Mouse (Mus musculus): ENCODE measurements at regions not wholly inside any gene's neighbourhood (a gene's known extent, or its start where the extent isn't known, plus 50 kb on each side); places are given as distances from the start of the nearest gene placed in this dataset.

DNA sequence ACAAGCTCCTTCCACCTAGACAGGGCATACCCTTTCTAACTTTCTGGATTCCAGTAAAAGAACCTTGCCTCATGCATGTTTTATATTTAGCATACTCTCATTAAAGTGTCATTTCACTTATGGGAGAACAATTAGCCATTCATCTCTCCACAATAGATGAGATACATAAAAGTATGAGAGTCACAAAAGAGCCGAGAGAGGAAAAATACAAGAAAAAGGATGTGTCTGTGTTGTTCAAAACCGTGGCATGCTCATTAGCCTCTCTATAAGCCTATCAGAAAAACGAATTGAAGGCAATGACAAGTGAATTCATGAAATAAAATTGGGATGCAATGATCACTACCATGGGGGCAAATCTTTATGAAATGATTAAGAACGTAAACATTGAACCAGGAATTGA, 299.9 kb upstream of the Nbea start:
- H3K9me3 ChIP-seq (replicated peaks; ENCODE audit: control insufficient read depth, low read length), result no peaks in the 10 kb centered on the region
- no peak overlapping the region for H3K27ac ChIP-seq (ENCODE audit: low read length)
- H3K27me3 ChIP-seq (ENCODE audit: control insufficient read depth, insufficient read depth, low read length), result no peaks in the 10 kb centered on the region
- H3K4me3 ChIP-seq (replicated peaks; ENCODE audit: low read length), result no peak overlapping the region
- no peak overlapping the region for H3K4me2 ChIP-seq (ENCODE audit: low read depth, low read length)
- no peak for ATAC-seq (ENCODE audit: insufficient read depth, low FRiP score)
- no peak overlapping the region for H3K9ac ChIP-seq (ENCODE audit: low read length)
- H3K36me3 ChIP-seq (ENCODE audit: control insufficient read depth, insufficient read depth, low read length), result no peaks in the 10 kb centered on the region
- WGBS, result 83% methylated on average over 4 of the region's 4 CpGs
- no peaks in the 10 kb centered on the region for H3K4me1 ChIP-seq (ENCODE audit: control insufficient read depth, insufficient read depth, low read length)

DNA sequence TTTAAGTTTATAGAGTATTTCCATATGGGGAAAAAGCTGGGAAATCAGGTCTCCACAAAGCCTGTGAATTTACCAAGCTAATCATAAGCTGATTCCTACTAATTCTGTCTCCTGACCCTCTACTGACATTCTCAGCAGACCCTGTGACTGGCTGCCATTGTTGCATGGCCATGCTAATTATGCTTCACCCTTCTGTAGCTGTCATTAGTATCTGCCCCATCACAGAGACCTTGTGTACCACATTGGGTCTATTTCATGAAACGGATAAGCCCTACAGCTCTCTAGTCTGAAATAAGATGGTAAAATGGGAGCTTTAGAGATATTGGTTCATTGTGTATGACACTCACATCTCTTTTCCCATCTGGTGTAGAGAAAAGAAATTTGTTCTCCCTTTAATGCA, 296.0 kb upstream of the Nbea start:
- Histone ChIP-seq H3K27me3 (ENCODE audit: control insufficient read depth, insufficient read depth, low read length) (no peaks in the 10 kb centered on the region), H3K4me3 (replicated peaks; ENCODE audit: low read length) (no peak overlapping the region), H3K9me3 (replicated peaks; ENCODE audit: control insufficient read depth, low read length) (no peaks in the 10 kb centered on the region), H3K4me2 (ENCODE audit: low read depth, low read length) (no peak overlapping the region), H3K9ac (ENCODE audit: low read length) (no peak overlapping the region), H3K4me1 (ENCODE audit: control insufficient read depth, insufficient read depth, low read length) (0 out of 2 replicates have a peak, but pooled peaks cover 3% of the 10 kb centered on the region), H3K36me3 (ENCODE audit: control insufficient read depth, insufficient read depth, low read length) (no peaks in the 10 kb centered on the region), H3K27ac (ENCODE audit: low read length) (no peak overlapping the region)
- no peak for ATAC-seq (ENCODE audit: insufficient read depth, low FRiP score)
- WGBS, result 83% methylated on average over 1 of the region's 1 CpGs

DNA sequence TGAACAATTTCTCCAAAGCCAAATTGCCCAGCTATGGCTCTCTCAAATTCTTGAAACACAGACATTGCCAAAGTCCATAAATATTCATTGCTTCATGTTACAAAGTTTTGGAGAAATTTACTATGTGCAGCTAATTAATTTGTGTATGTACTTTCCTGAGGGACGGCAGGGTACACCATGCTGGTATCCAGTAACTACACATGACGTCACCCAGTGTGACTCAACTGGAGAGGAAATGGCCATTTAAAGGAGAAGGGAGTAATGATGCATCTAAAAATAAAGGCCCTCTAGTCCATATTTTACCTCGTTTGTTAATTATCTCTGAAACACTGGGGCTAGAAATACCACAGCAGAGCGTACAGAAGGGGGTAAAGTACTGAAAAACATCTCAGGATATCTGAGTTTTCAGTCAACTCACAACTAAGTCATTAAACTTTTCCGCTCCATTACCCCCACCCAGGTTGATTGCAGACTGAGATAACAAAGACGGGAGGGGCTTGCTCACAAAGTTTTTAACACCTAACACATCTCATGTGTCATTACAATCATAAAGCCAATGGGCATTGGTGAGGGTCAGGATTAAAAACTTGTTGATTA, 295.1 kb upstream of the Nbea start:
- Histone ChIP-seq H3K4me3 (replicated peaks; ENCODE audit: low read length) (no peak overlapping the region), H3K4me2 (ENCODE audit: low read depth, low read length) (no peak overlapping the region), H3K9ac (ENCODE audit: low read length) (no peak overlapping the region), H3K4me1 (ENCODE audit: control insufficient read depth, insufficient read depth, low read length) (0 out of 2 replicates have a peak, but pooled peaks cover 3% of the 10 kb centered on the region), H3K9me3 (replicated peaks; ENCODE audit: control insufficient read depth, low read length) (no peaks in the 10 kb centered on the region), H3K27ac (ENCODE audit: low read length) (no peak overlapping the region), H3K36me3 (ENCODE audit: control insufficient read depth, insufficient read depth, low read length) (no peaks in the 10 kb centered on the region), H3K27me3 (ENCODE audit: control insufficient read depth, insufficient read depth, low read length) (no peaks in the 10 kb centered on the region)
- WGBS, result 81% methylated on average over 6 of the region's 6 CpGs
- ATAC-seq (ENCODE audit: insufficient read depth, low FRiP score), result no peak

DNA sequence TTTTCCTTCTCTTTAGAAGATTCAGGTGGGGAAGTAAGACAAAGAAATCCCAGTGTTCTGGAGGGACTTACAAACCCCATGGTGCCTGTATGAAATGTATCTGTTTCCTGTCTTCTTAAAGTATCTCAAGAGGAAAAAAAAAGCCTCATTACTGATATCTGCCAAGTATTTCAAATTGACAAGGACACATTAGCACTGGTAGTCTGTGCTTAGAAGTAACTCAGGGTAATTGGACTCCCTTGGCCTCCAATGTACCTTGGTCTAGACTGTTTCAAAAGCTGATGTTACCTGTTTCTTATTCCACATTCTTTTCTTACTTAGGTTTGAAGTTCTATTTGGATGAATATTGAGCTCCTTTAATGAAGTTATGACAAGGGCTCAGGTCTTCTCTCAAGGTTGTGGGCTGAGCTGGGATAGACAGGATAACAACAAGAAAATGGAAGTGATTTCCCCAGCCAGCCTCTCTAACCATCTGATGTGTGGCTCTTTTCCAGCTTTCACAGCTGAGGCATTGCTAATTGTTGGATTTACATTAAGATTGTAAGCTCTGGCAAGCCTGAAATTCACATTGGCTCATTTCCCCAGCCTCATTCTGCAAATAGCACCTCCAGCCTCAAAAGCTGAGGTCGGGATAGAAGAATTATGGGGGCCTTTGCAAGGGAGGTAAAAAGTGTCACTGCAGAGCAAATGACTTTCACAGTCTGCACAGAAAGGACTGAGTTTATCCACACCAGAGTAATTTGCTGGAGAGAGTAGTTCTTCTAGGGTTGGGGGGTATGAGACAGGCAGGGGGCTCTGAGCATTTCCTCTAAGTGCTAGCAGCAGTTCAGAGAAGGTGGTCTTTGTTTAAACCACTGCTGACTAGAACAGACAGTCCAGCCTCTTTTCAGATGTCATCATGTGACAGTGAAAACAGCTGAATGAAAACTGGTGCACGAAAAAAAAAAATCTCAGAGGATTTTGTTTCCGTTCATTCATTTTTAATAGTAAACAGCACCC, 292.3 kb upstream of the Nbea start:
- ATAC-seq (ENCODE audit: insufficient read depth, low FRiP score), result no peak
- Histone ChIP-seq H3K4me3 (replicated peaks; ENCODE audit: low read length) (no peak overlapping the region), H3K9me3 (replicated peaks; ENCODE audit: control insufficient read depth, low read length) (no peaks in the 10 kb centered on the region), H3K27ac (ENCODE audit: low read length) (no peak overlapping the region), H3K4me2 (ENCODE audit: low read depth, low read length) (no peak overlapping the region), H3K27me3 (ENCODE audit: control insufficient read depth, insufficient read depth, low read length) (no peaks in the 10 kb centered on the region), H3K36me3 (ENCODE audit: control insufficient read depth, insufficient read depth, low read length) (no peaks in the 10 kb centered on the region), H3K4me1 (ENCODE audit: control insufficient read depth, insufficient read depth, low read length) (0 out of 2 replicates have a peak, but pooled peaks cover 3% of the 10 kb centered on the region), H3K9ac (ENCODE audit: low read length) (no peak overlapping the region)
- 29% methylated on average over 3 of the region's 3 CpGs for WGBS

DNA sequence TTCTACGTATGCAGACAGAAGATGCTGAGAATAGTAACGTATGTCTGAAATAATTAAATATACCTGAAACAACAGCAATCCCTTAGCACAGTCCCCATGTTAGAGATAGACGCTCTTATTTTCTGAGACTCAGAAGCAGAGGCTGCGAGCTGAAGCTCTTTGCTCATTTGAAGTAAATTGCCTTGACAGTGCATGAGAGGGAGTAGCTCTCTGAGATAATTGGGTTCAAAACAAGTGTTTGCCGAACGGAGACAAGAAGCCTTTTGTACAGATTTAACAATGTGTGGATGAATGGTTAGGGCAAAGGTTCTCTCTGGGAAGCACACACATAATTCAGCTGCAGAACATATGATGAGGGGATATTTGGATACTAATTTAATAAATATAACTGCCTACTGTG, 289.1 kb upstream of the Nbea start:
- no peak overlapping the region for H3K4me3 ChIP-seq (replicated peaks; ENCODE audit: low read length)
- H3K9me3 ChIP-seq (replicated peaks; ENCODE audit: control insufficient read depth, low read length), result no peaks in the 10 kb centered on the region
- 0 out of 2 replicates have a peak, but pooled peaks cover 3% of the 10 kb centered on the region for H3K4me1 ChIP-seq (ENCODE audit: control insufficient read depth, insufficient read depth, low read length)
- no peak overlapping the region for H3K4me2 ChIP-seq (ENCODE audit: low read depth, low read length)
- WGBS, result 69% methylated on average over 6 of the region's 6 CpGs
- no peak for ATAC-seq (ENCODE audit: insufficient read depth, low FRiP score)
- H3K36me3 ChIP-seq (ENCODE audit: control insufficient read depth, insufficient read depth, low read length), result no peaks in the 10 kb centered on the region
- H3K27ac ChIP-seq (ENCODE audit: low read length), result no peak overlapping the region
- no peak overlapping the region for H3K9ac ChIP-seq (ENCODE audit: low read length)
- H3K27me3 ChIP-seq (ENCODE audit: control insufficient read depth, insufficient read depth, low read length), result no peaks in the 10 kb centered on the region

DNA sequence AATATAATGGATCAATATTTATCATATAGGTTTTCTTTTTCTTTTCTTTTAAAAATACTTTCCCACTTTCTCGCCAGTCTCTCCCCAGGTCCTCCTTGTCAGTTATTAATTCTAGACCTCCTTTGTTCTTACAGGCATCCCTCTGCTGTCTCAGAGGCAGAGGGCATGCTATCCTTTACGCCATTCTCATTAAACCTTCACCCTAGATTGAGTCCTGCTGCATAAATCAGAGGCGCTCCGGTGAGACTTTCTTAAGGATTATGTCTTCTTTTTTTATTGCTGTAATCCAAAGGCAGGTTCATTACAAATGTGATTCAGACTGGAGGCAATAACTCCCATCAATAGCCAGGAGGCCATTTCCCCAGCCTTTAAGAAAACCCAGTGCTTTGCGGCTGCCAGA, 288.3 kb upstream of the Nbea start:
- Histone ChIP-seq H3K9ac (ENCODE audit: low read length) (no peak overlapping the region), H3K4me3 (replicated peaks; ENCODE audit: low read length) (no peak overlapping the region), H3K27me3 (ENCODE audit: control insufficient read depth, insufficient read depth, low read length) (no peaks in the 10 kb centered on the region), H3K9me3 (replicated peaks; ENCODE audit: control insufficient read depth, low read length) (no peaks in the 10 kb centered on the region), H3K36me3 (ENCODE audit: control insufficient read depth, insufficient read depth, low read length) (no peaks in the 10 kb centered on the region), H3K4me1 (ENCODE audit: control insufficient read depth, insufficient read depth, low read length) (0 out of 2 replicates have a peak, but pooled peaks cover 3% of the 10 kb centered on the region), H3K27ac (ENCODE audit: low read length) (no peak overlapping the region), H3K4me2 (ENCODE audit: low read depth, low read length) (no peak overlapping the region)
- WGBS, result 81% methylated on average over 5 of the region's 5 CpGs
- no peak for ATAC-seq (ENCODE audit: insufficient read depth, low FRiP score)

DNA sequence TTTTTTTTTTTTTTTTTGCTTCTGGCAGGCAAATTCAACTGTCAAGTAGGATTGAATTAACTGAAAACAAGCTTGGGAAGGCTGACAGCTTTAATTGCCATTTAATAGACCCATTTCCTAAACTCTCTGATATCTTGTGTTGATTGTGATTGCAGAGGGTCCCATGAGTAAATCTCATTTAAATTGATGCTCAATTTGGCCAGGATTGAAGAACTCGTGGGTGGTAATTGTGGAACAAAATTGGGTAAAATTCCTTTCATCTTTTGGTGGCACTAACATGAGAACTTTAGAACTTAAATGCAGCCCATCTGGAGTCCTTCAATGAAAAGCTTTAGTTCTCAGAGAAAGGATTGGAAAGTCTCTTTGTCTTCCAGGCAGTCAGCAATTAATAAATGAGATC, 287.7 kb upstream of the Nbea start:
- Histone ChIP-seq H3K4me3 (replicated peaks; ENCODE audit: low read length) (no peak overlapping the region), H3K36me3 (ENCODE audit: control insufficient read depth, insufficient read depth, low read length) (no peaks in the 10 kb centered on the region), H3K4me2 (ENCODE audit: low read depth, low read length) (no peak overlapping the region), H3K4me1 (ENCODE audit: control insufficient read depth, insufficient read depth, low read length) (0 out of 2 replicates have a peak, but pooled peaks cover 3% of the 10 kb centered on the region), H3K9me3 (replicated peaks; ENCODE audit: control insufficient read depth, low read length) (no peaks in the 10 kb centered on the region), H3K9ac (ENCODE audit: low read length) (no peak overlapping the region), H3K27me3 (ENCODE audit: control insufficient read depth, insufficient read depth, low read length) (no peaks in the 10 kb centered on the region), H3K27ac (ENCODE audit: low read length) (no peak overlapping the region)
- WGBS, result 41% methylated on average over 1 of the region's 1 CpGs
- no peak for ATAC-seq (ENCODE audit: insufficient read depth, low FRiP score)

DNA sequence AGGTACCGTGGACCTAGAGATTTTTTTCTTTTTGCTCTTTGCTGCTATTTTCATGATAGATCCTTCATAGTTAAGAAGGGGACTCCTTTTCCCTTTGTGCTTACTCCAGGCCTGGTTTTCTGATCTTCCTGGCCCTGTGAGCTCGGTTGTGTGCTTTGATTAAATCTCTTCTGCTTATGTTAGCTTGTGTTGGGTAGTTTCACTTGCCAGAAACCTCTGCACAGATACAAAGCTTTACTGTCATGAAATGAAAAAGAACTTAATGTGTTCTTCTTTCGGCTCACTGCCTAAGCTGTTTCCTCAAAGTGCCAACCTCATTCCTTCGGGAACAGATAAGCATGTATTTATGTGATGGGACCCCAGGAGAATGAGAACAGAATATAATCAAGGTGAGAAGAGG, 274.1 kb upstream of the Nbea start:
- 41% methylated on average over 4 of the region's 4 CpGs for WGBS
- H3K27me3 ChIP-seq (ENCODE audit: control insufficient read depth, insufficient read depth, low read length), result no peaks in the 10 kb centered on the region
- no peak for ATAC-seq (ENCODE audit: insufficient read depth, low FRiP score)

DNA sequence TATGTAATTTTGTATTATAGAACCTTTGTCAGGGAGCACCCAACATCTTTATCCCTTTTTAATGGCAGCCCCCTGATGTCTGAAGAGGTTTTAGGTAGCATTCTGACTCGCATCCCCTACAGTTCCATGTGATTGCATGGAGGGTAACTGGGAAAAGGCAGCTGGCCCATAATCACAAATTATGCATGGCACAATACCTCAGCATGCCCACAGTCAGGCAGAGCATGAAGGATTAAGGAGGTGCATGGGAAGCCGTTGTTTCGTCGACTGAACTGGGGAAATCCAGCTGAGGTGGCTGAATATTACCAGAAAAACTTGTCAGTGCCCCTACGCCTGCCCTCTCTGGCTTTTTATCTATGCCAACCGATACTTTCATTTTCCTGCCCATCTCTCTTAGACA, 272.8 kb upstream of the Nbea start:
- Histone ChIP-seq H3K36me3 (ENCODE audit: control insufficient read depth, insufficient read depth, low read length) (no peaks in the 10 kb centered on the region), H3K4me3 (replicated peaks; ENCODE audit: low read length) (no peak overlapping the region), H3K9me3 (replicated peaks; ENCODE audit: control insufficient read depth, low read length) (no peaks in the 10 kb centered on the region), H3K4me2 (ENCODE audit: low read depth, low read length) (no peak overlapping the region), H3K4me1 (ENCODE audit: control insufficient read depth, insufficient read depth, low read length) (0 out of 2 replicates have a peak, but pooled peaks cover 2% of the 10 kb centered on the region), H3K27ac (ENCODE audit: low read length) (no peak overlapping the region), H3K27me3 (ENCODE audit: control insufficient read depth, insufficient read depth, low read length) (no peaks in the 10 kb centered on the region), H3K9ac (ENCODE audit: low read length) (no peak overlapping the region)
- no peak for ATAC-seq (ENCODE audit: insufficient read depth, low FRiP score)
- 80% methylated on average over 6 of the region's 6 CpGs for WGBS

More for the DNA sequence above, 274.1 kb upstream of the Nbea start:
- H3K27ac ChIP-seq (ENCODE audit: low read length), result no peak overlapping the region
- H3K9me3 ChIP-seq (replicated peaks; ENCODE audit: control insufficient read depth, low read length), result no peaks in the 10 kb centered on the region
- H3K4me3 ChIP-seq (replicated peaks; ENCODE audit: low read length), result no peak overlapping the region
- H3K9ac ChIP-seq (ENCODE audit: low read length), result no peak overlapping the region
- H3K4me1 ChIP-seq (ENCODE audit: control insufficient read depth, insufficient read depth, low read length), result 0 out of 2 replicates have a peak, but pooled peaks cover 2% of the 10 kb centered on the region
- H3K36me3 ChIP-seq (ENCODE audit: control insufficient read depth, insufficient read depth, low read length), result no peaks in the 10 kb centered on the region
- no peak overlapping the region for H3K4me2 ChIP-seq (ENCODE audit: low read depth, low read length)

Measured in stomach, embryonic 16.5 days (tissue).